Mouse (Mus musculus) brain, adult 10 weeks (tissue): ENCODE results near the gene Rsph4a. TPM values are rescaled to one million over a fixed set of nuclear protein-coding genes. Genes with fewer than 3 reads are reported as not detected.

Experiments used
- polyA plus RNA-seq: library from polyadenylated mRNA; stranded (reverse); fragments of 350-450 nt; fragmentation: Illumina TruSeq; extraction: RNeasy Lipid Tissue Mini Kit (QIAGEN cat#74804); gene quantifications from one replicate; pipeline ENCODE4 v1.2.3, GENCODE M21; 2015; ENCODE audit warnings: low read depth, low replicate concordance

The Rsph4a gene
- polyA plus RNA-seq, result 3.5 TPM

DNA sequence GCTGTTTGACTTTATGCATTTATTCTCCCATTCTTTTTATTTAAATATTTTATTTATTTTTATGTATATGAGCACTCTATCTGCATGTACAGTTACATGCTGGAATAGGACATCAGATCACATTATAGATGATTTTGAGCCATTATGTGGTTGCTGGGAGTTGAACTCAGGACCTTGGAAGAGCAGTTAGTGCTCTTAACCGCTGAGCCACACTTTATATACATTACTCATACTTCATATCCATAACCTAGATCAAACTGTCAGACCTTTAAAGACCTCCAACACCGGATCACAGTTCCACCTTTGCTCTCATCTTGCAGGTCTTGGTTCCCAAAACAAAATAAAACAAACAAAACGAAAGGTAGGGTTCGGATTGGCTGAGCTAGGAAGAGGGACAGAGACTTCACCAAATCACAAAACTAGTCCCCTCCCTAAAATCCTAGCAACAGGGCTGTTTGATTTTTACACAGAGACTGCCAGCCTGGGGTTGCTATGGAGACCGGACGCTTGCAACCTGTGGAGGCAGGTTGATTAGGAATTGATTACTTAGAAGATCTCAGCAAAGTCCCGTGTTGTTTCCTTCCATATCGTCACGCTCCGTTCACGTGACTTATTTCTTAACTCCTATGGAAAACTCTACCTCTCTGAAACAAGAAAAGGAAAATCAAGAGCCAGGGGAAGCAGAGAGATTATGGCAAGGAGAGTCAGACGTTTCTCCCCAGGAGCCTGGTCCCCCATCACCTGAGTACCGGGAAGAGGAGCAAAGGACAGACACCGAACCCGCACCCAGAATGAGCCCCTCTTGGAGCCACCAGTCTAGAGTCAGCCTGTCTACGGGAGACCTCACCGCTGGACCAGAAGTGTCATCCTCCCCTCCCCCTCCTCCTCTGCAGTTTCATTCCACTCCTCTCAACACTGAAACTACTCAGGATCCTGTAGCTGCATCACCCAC lies at the start of gene Rsph4a:
Gene Rsph4a, plus strand, starts transcription at position 582 of the 952 bp plus-strand sequence.

GRCm38 (mm10) chr10:33857421-33857820 lies 47.5 kb upstream of the Rsph4a start, which contains the start of gene Sult3a1:
Sult3a1 (plus strand) TSS chr10:33857721.

DNA sequence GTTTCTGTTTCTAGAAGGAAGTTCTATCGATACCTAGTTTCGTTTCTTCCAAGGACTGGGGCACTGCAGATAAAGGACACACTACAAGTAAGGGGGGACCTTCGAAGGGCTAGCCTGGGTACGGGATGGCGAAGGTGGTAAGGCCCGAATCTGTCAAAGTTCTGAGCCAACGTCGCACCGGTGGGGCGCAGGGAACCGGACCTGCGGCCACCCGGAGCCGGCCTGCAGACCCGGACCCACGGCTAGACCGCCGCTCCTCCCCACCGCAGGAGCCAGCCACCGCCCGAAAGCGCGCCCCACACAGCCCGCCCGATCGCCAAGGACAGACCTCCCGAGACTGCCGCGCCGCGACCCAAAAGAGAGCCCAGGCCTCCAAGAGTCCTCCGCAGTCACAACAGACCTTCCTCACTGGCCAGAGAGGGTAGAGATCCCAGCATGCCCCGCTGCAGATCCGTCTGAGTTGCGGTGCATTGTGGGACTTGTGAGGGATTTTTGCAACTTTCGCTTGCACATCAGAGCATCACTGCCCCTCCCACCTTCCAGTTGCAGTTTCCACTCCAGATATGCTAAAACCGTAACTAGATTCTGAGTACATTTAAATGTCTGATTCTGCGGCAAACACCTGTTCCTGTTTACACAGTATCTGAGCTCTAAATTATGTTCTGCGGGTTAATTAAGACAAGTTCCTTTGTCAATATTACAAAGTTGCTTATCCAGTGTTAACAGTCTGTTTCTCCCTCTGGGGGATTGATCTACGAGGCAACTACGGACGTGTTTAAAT lies 46.1 kb downstream of the Rsph4a start, which contains the start of gene Zup1:
Gene Zup1, minus strand, starts transcription at position 467 of the 781 bp plus-strand sequence.

Other genes starting within 250 kb of the Rsph4a start
- gene Sult3a2, start 118.4 kb upstream of the Rsph4a start, polyA plus RNA-seq, result not detected
- gene Sult3a1, start 47.4 kb upstream of the Rsph4a start, polyA plus RNA-seq, result not detected
- 11.7 TPM for gene Zup1, start 46.2 kb downstream of the Rsph4a start, polyA plus RNA-seq
- gene Rwdd1, start 114.5 kb downstream of the Rsph4a start, polyA plus RNA-seq, result 102 TPM
- gene Trappc3l, start 132.5 kb downstream of the Rsph4a start, polyA plus RNA-seq, result not detected
- not detected for gene Calhm4, start 139.2 kb downstream of the Rsph4a start, polyA plus RNA-seq
- gene Calhm5, start 191.4 kb downstream of the Rsph4a start, polyA plus RNA-seq, result 3.0 TPM
- 0.88 TPM for gene Calhm6, start 222.9 kb downstream of the Rsph4a start, polyA plus RNA-seq